Mouse (Mus musculus): ENCODE data around the gene 4933411K16Rik. TPM values are rescaled to one million over a fixed set of nuclear protein-coding genes. Genes with fewer than 3 reads are reported as not detected.

The 4933411K16Rik gene
- total and polyA plus RNA-seq, 2 experiments from 2014 or later: not detected

- Histone ChIP-seq H3K4me1 (ENCODE audit: insufficient read depth, low read length) (no peaks in the 10 kb centered on the region), H3K27me3 (ENCODE audit: insufficient read depth, low read length) (no peaks in the 10 kb centered on the region), H3K9me3 (ENCODE audit: low read length) (no peaks in the 10 kb centered on the region), H3K36me3 (ENCODE audit: insufficient read depth, low read length) (no peaks in the 10 kb centered on the region), H3K9ac (replicated peaks; ENCODE audit: low read length, poor library complexity, severe bottlenecking) (no peak overlapping the region), H3K27ac (ENCODE audit: low read depth, low read length) (no peak overlapping the region), H3K4me3 (ENCODE audit: low read depth, low read length) (no peak overlapping the region), H3K4me2 (ENCODE audit: low read depth, low read length, poor library complexity, severe bottlenecking) (no peak overlapping the region)
- DNase-seq (ENCODE audit: low spot score): no peak
- WGBS: 86% methylated on average over 3 of the region's 3 CpGs
- TF ChIP-seq CTCF (IDR thresholded peaks at IDR 0.05): no peak
- no peak for ATAC-seq (ENCODE audit: low FRiP score)
These were observed 697 bp upstream of the 4933411K16Rik start for GRCm38 (mm10) chr19:42051351-42051750.

- H3K4me1 ChIP-seq (ENCODE audit: insufficient read depth, low read length): no peaks in the 10 kb centered on the region
- H3K27ac ChIP-seq (ENCODE audit: low read depth, low read length): no peak overlapping the region
- no peak overlapping the region for H3K4me2 ChIP-seq (ENCODE audit: low read depth, low read length, poor library complexity, severe bottlenecking)
- H3K9ac ChIP-seq (replicated peaks; ENCODE audit: low read length, poor library complexity, severe bottlenecking): no peak overlapping the region
- DNase-seq (ENCODE audit: low spot score): no peak
- no peaks in the 10 kb centered on the region for H3K36me3 ChIP-seq (ENCODE audit: insufficient read depth, low read length)
- 76% methylated on average over 6 of the region's 6 CpGs for WGBS
- H3K27me3 ChIP-seq (ENCODE audit: insufficient read depth, low read length): no peaks in the 10 kb centered on the region
- TF ChIP-seq CTCF (IDR thresholded peaks at IDR 0.05): no peak
- no peak for ATAC-seq (ENCODE audit: low FRiP score)
- H3K4me3 ChIP-seq (ENCODE audit: low read depth, low read length): no peak overlapping the region
- no peaks in the 10 kb centered on the region for H3K9me3 ChIP-seq (ENCODE audit: low read length)
These were observed 2.2 kb downstream of the 4933411K16Rik start for GRCm38 (mm10) chr19:42054255-42054654.

- no peak overlapping the region for H3K9ac ChIP-seq (replicated peaks; ENCODE audit: low read length, poor library complexity, severe bottlenecking)
- ATAC-seq (ENCODE audit: low FRiP score): no peak
- no peaks in the 10 kb centered on the region for H3K36me3 ChIP-seq (ENCODE audit: insufficient read depth, low read length)
- no peak overlapping the region for H3K4me3 ChIP-seq (ENCODE audit: low read depth, low read length)
- H3K27me3 ChIP-seq (ENCODE audit: insufficient read depth, low read length): no peaks in the 10 kb centered on the region
- no peaks in the 10 kb centered on the region for H3K4me1 ChIP-seq (ENCODE audit: insufficient read depth, low read length)
- DNase-seq (ENCODE audit: low spot score): no peak
- H3K9me3 ChIP-seq (ENCODE audit: low read length): no peaks in the 10 kb centered on the region
- TF ChIP-seq CTCF (IDR thresholded peaks at IDR 0.05): no peak
- H3K27ac ChIP-seq (ENCODE audit: low read depth, low read length): no peak overlapping the region
- WGBS: 87% methylated on average over 2 of the region's 2 CpGs
- H3K4me2 ChIP-seq (ENCODE audit: low read depth, low read length, poor library complexity, severe bottlenecking): no peak overlapping the region
These were observed 3.8 kb downstream of the 4933411K16Rik start for GRCm38 (mm10) chr19:42055881-42056280.

- Histone ChIP-seq H3K27me3 (ENCODE audit: insufficient read depth, low read length) (no peaks in the 10 kb centered on the region), H3K4me1 (ENCODE audit: insufficient read depth, low read length) (no peaks in the 10 kb centered on the region), H3K9me3 (ENCODE audit: low read length) (no peaks in the 10 kb centered on the region), H3K9ac (replicated peaks; ENCODE audit: low read length, poor library complexity, severe bottlenecking) (no peak overlapping the region), H3K36me3 (ENCODE audit: insufficient read depth, low read length) (no peaks in the 10 kb centered on the region), H3K27ac (ENCODE audit: low read depth, low read length) (no peak overlapping the region), H3K4me2 (ENCODE audit: low read depth, low read length, poor library complexity, severe bottlenecking) (no peak overlapping the region), H3K4me3 (ENCODE audit: low read depth, low read length) (no peak overlapping the region)
- 83% methylated on average over 6 of the region's 6 CpGs for WGBS
- no peak for DNase-seq (ENCODE audit: low spot score)
- TF ChIP-seq CTCF (IDR thresholded peaks at IDR 0.05): no peak
- no peak for ATAC-seq (ENCODE audit: low FRiP score)
These were observed 4.8 kb downstream of the 4933411K16Rik start for GRCm38 (mm10) chr19:42056719-42057409.

- Histone ChIP-seq H3K27ac (ENCODE audit: low read depth, low read length) (no peak overlapping the region), H3K9me3 (ENCODE audit: low read length) (no peaks in the 10 kb centered on the region), H3K36me3 (ENCODE audit: insufficient read depth, low read length) (no peaks in the 10 kb centered on the region), H3K4me3 (ENCODE audit: low read depth, low read length) (no peak overlapping the region), H3K27me3 (ENCODE audit: insufficient read depth, low read length) (no peaks in the 10 kb centered on the region), H3K9ac (replicated peaks; ENCODE audit: low read length, poor library complexity, severe bottlenecking) (no peak overlapping the region), H3K4me2 (ENCODE audit: low read depth, low read length, poor library complexity, severe bottlenecking) (no peak overlapping the region), H3K4me1 (ENCODE audit: insufficient read depth, low read length) (no peaks in the 10 kb centered on the region)
- DNase-seq (ENCODE audit: low spot score): no peak
- 63% methylated on average over 7 of the region's 7 CpGs for WGBS
- no peak for ATAC-seq (ENCODE audit: low FRiP score)
- TF ChIP-seq CTCF (IDR thresholded peaks at IDR 0.05): no peak
These were observed 6.4 kb downstream of the 4933411K16Rik start for GRCm38 (mm10) chr19:42058426-42058825.

- no peaks in the 10 kb centered on the region for H3K36me3 ChIP-seq (ENCODE audit: insufficient read depth, low read length)
- H3K4me3 ChIP-seq (ENCODE audit: low read depth, low read length): no peak overlapping the region
- 92% methylated on average over 7 of the region's 7 CpGs for WGBS
- H3K9me3 ChIP-seq (ENCODE audit: low read length): no peaks in the 10 kb centered on the region
- H3K27ac ChIP-seq (ENCODE audit: low read depth, low read length): no peak overlapping the region
- no peak overlapping the region for H3K9ac ChIP-seq (replicated peaks; ENCODE audit: low read length, poor library complexity, severe bottlenecking)
- TF ChIP-seq CTCF (IDR thresholded peaks at IDR 0.05): no peak
- ATAC-seq (ENCODE audit: low FRiP score) (no peak), DNase-seq (ENCODE audit: low spot score) (no peak)
- no peaks in the 10 kb centered on the region for H3K27me3 ChIP-seq (ENCODE audit: insufficient read depth, low read length)
- no peaks in the 10 kb centered on the region for H3K4me1 ChIP-seq (ENCODE audit: insufficient read depth, low read length)
- no peak overlapping the region for H3K4me2 ChIP-seq (ENCODE audit: low read depth, low read length, poor library complexity, severe bottlenecking)
These were observed 9.4 kb downstream of the 4933411K16Rik start for GRCm38 (mm10) chr19:42061443-42061842.

Data from midbrain, postnatal 0 days (tissue).